Mouse (Mus musculus) ovary, adult 10 weeks (tissue): Measurements from ENCODE around the gene Gm6268. TPM values are rescaled to one million over a fixed set of nuclear protein-coding genes. Genes with fewer than 3 reads are reported as not detected.

ENCODE experiments used
- polyA plus RNA-seq: library from polyadenylated mRNA; stranded (reverse); fragments of 350-450 nt; fragmentation: Illumina TruSeq; extraction: RNeasy Lipid Tissue Mini Kit (QIAGEN cat#74804); gene quantifications from one replicate; pipeline ENCODE4 v1.2.3, GENCODE M21; 2014

Gene Gm6268
- not detected for polyA plus RNA-seq

DNA sequence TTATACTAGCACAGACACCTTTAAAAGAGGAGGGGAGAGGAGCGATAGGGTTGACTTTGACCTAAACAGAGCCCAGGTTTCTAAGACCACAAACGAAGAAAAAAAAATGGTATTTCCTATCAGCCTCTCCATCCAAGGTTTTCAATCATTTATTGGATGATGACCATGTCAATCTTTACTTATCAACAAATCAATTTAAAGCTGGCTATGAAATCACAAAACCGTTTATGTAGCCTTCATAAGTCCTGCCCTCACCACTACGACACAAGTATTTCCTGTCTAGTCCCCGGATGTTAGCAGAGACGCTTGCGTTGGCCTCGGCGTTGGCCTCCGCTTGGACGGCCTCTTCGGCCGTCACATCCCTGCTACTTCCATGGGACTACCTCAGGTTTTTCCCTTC, at the start of gene Gm6268:
TSS of gene Gm6268 (plus strand) at position 301 of the 400 bp plus-strand sequence.

Other genes with a start within 250 kb of the Gm6268 start
- 1.2 TPM for gene Zcchc12, start 205.4 kb upstream of the Gm6268 start, polyA plus RNA-seq
- gene Lonrf3, start 72.9 kb upstream of the Gm6268 start, polyA plus RNA-seq = 8.9 TPM
- 0.68 TPM for gene Gm14569, start 90.5 kb downstream of the Gm6268 start, polyA plus RNA-seq
- 1,070 TPM for gene Pgrmc1, start 196.9 kb downstream of the Gm6268 start, polyA plus RNA-seq
- gene Akap17b, start 244.1 kb downstream of the Gm6268 start, polyA plus RNA-seq = 29.8 TPM